Mouse (Mus musculus): ENCODE data around the gene Cdc42se2. TPM values are rescaled to one million over a fixed set of nuclear protein-coding genes. Genes with fewer than 3 reads are reported as not detected.
A peak's percentile ranks its signal among the peaks of the same experiment; 100 is the strongest.

The Cdc42se2 gene
- 87.7 and 88.6 TPM in 2 replicates for polyA plus RNA-seq (2014; fragmentation: Nextera tagmentation; extraction: Ambion mirVana)

DNA sequence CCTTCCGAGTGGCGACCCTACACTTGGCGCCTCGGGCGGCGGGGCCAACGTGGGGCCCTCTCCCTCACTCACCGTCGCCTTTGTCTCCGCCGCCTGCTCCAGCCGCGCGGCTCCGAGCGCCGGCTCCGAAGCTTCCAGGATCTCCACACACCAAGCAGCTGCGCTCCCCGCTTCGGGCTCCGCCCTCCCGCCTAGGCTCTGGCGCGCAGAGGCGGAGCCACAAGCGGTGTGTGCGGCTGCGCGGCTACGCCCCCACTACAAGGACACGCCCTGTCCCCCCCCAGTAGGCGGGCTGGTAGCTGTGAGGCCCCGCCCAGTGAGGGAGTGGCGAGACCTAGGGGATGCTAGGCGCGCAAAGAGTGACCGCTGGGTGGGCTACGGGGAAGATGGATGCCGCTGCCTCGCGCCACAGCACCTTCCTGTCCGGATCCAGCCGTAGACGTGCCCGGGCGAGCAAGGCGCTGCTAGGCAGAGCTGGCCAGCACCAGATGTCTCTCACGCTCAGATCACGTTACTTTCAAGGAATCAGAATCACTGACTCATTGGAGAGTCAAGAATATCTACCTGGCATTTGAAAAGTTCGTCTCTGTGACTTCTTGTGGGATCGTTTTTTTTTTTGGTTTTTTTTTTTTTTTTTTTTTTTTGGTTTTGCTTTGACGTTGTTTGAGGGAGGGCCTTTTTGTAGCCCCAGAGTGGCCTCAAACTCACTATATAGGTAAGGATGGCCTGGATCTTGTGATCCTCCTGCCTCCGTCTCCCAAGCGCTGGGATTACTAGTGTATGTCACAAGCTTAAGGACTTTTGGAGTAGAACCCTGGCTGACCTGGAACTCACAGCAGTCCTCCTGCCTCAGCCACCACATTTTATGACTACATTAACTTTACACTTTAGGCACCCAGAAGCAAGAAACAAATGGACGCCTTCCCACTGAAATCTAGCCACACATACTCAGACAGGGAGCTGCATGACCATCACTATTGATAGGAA, at the start of gene Cdc42se2:
Gene Cdc42se2, minus strand, starts transcription at position 188 of the 987 bp plus-strand sequence.
- peak within 1 kb of the TSS; percentile 98 for H3K27ac ChIP-seq (ENCODE audit: low read length)
- no peaks in the 10 kb centered on the region for H3K27me3 ChIP-seq (ENCODE audit: control insufficient read depth, insufficient read depth, low read length)
- H3K9me3 ChIP-seq (ENCODE audit: control insufficient read depth, low read depth, low read length), result no peaks in the 10 kb centered on the region
- H3K4me2 ChIP-seq (replicated peaks; ENCODE audit: low read depth, low read length), result peak within 1 kb of the TSS; percentile 64
- peak within 1 kb of the TSS; percentile 93 for H3K4me3 ChIP-seq (ENCODE audit: low read depth, low read length)
- H3K4me1 ChIP-seq (ENCODE audit: control insufficient read depth, insufficient read depth, low read length), result peaks cover 7% of the 10 kb centered on the region; the same call in 1 of the 2 replicates
- 3% methylated on average over 56 of the region's 56 CpGs for WGBS
- peak within 1 kb of the TSS; percentile 86 for H3K9ac ChIP-seq (replicated peaks; ENCODE audit: low read depth, low read length)
- ATAC-seq (ENCODE audit: insufficient number of reproducible peaks, insufficient read depth, low FRiP score, low read depth), result peak; percentile 99
- H3K36me3 ChIP-seq (ENCODE audit: control insufficient read depth, insufficient read depth, low read length), result no peaks in the 10 kb centered on the region

DNA sequence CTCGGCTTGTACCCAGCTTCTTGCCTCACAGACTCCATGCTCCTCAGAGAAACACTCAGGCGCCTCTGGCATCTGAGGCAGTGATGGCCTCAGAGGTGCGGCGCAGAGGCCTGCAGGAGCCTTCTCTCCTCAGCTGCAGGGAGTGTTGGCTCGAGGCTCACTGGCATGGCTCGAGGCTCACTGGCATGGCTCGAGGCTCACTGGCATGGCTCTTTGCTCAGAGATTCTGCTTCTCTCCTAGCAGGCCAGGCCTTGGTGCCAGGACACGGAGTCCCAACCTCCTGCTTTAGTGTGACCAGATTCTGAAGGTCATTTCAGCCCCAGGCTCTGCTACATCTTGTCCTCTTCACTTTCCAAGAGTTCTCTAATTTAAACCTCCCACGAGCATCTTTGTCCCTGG, 48.6 kb upstream of the Cdc42se2 start:
- Histone ChIP-seq H3K4me2 (replicated peaks; ENCODE audit: low read depth, low read length) (no peak overlapping the region), H3K36me3 (ENCODE audit: control insufficient read depth, insufficient read depth, low read length) (no peaks in the 10 kb centered on the region), H3K27me3 (ENCODE audit: control insufficient read depth, insufficient read depth, low read length) (no peaks in the 10 kb centered on the region), H3K4me3 (ENCODE audit: low read depth, low read length) (no peak overlapping the region), H3K9ac (replicated peaks; ENCODE audit: low read depth, low read length) (no peak overlapping the region), H3K4me1 (ENCODE audit: control insufficient read depth, insufficient read depth, low read length) (no peaks in the 10 kb centered on the region), H3K27ac (ENCODE audit: low read length) (no peak overlapping the region), H3K9me3 (ENCODE audit: control insufficient read depth, low read depth, low read length) (no peaks in the 10 kb centered on the region)
- 75% methylated on average over 9 of the region's 9 CpGs for WGBS
- ATAC-seq (ENCODE audit: insufficient number of reproducible peaks, insufficient read depth, low FRiP score, low read depth), result no peak

DNA sequence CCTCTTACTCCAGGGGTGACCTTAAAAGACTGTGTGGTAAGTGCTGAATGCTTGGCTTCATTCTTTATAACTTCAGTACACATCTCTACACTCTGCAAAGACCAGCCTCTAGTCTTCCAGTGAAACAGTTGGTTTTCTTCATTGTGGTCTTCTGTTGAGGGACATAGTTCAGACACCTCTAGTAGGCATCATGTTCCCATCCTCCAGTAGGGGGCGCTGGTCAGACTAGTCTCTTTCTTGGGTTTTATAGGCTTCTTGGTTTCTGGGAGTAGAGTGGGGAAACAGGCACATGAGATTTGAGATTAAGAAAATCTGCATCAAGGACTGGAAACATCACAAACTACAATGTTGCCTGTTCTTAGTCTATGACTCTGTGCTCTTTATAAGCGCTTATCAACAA, 47.1 kb upstream of the Cdc42se2 start:
- no peaks in the 10 kb centered on the region for H3K27me3 ChIP-seq (ENCODE audit: control insufficient read depth, insufficient read depth, low read length)
- no peak for ATAC-seq (ENCODE audit: insufficient number of reproducible peaks, insufficient read depth, low FRiP score, low read depth)
- H3K4me1 ChIP-seq (ENCODE audit: control insufficient read depth, insufficient read depth, low read length), result no peaks in the 10 kb centered on the region
- H3K36me3 ChIP-seq (ENCODE audit: control insufficient read depth, insufficient read depth, low read length), result no peaks in the 10 kb centered on the region
- H3K4me3 ChIP-seq (ENCODE audit: low read depth, low read length), result no peak overlapping the region
- H3K9ac ChIP-seq (replicated peaks; ENCODE audit: low read depth, low read length), result no peak overlapping the region
- H3K4me2 ChIP-seq (replicated peaks; ENCODE audit: low read depth, low read length), result no peak overlapping the region
- 62% methylated on average over 2 of the region's 2 CpGs for WGBS
- no peak overlapping the region for H3K27ac ChIP-seq (ENCODE audit: low read length)
- no peaks in the 10 kb centered on the region for H3K9me3 ChIP-seq (ENCODE audit: control insufficient read depth, low read depth, low read length)

DNA sequence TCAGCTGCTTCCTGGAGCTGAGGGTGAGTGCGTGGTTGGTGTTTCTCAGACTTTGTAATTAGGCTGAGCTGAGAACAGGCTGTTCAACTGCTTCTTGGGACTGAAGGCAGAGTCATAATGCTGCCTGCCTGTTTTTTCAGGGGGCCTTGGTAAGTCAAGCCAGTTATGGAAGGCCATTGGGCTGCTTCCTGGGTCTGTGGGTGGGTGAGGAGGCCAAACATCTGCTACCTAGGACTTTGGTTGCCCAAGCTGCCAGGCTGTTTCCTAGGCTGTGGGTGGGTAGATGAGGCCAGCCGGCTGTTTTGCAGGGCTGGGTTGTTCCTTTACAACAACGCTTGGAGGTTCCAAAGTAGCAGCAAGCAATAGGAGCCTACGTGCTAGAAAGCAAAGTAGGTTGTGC, 46.4 kb upstream of the Cdc42se2 start:
- Histone ChIP-seq H3K4me2 (replicated peaks; ENCODE audit: low read depth, low read length) (no peak overlapping the region), H3K27ac (ENCODE audit: low read length) (no peak overlapping the region), H3K4me1 (ENCODE audit: control insufficient read depth, insufficient read depth, low read length) (no peaks in the 10 kb centered on the region), H3K4me3 (ENCODE audit: low read depth, low read length) (no peak overlapping the region), H3K9ac (replicated peaks; ENCODE audit: low read depth, low read length) (no peak overlapping the region), H3K36me3 (ENCODE audit: control insufficient read depth, insufficient read depth, low read length) (no peaks in the 10 kb centered on the region), H3K27me3 (ENCODE audit: control insufficient read depth, insufficient read depth, low read length) (no peaks in the 10 kb centered on the region), H3K9me3 (ENCODE audit: control insufficient read depth, low read depth, low read length) (no peaks in the 10 kb centered on the region)
- ATAC-seq (ENCODE audit: insufficient number of reproducible peaks, insufficient read depth, low FRiP score, low read depth), result no peak
- 85% methylated on average over 4 of the region's 4 CpGs for WGBS

DNA sequence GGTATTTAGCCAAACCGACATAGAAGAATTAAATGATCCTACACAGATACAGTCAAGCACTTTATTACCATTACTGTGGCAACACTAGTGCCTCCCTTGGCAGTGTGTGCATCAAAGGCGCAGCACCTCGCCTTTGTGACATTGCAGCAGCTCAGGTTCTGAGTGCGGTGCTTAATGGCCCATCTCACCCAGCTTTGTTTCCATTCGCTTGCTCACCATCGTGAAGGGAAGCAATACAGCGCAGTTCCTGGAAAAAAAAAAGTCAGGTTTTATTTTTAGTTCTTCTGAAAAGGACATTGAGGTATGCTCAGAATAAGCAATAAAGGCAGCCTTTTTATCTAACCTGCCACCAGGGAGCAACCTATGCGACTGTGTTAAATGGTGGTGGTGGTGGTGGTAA, 39.3 kb upstream of the Cdc42se2 start:
- Histone ChIP-seq H3K4me1 (ENCODE audit: control insufficient read depth, insufficient read depth, low read length) (no peaks in the 10 kb centered on the region), H3K27me3 (ENCODE audit: control insufficient read depth, insufficient read depth, low read length) (no peaks in the 10 kb centered on the region), H3K27ac (ENCODE audit: low read length) (no peak overlapping the region), H3K9me3 (ENCODE audit: control insufficient read depth, low read depth, low read length) (0 out of 2 replicates have a peak, but pooled peaks cover 3% of the 10 kb centered on the region), H3K9ac (replicated peaks; ENCODE audit: low read depth, low read length) (no peak overlapping the region), H3K4me2 (replicated peaks; ENCODE audit: low read depth, low read length) (no peak overlapping the region), H3K4me3 (ENCODE audit: low read depth, low read length) (no peak overlapping the region), H3K36me3 (ENCODE audit: control insufficient read depth, insufficient read depth, low read length) (no peaks in the 10 kb centered on the region)
- WGBS, result 83% methylated on average over 8 of the region's 8 CpGs
- no peak for ATAC-seq (ENCODE audit: insufficient number of reproducible peaks, insufficient read depth, low FRiP score, low read depth)

DNA sequence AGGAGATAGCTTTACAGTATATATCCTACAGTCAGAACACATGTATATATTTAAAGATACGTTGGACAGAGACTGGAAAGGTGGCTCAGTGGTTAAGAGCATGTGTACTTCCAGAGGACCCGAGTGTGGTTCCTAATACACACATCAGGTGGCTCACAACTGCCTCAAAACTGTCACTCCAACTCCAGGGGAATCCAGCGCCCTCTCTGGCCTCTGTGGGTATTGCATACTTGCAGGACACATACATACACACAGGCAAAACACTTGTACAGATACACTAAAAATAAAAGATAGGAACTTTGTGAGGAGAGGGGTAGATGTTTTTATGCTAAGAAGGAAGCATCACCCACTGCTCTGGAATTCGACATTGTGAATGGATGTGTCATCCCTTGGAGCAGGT, 38.3 kb upstream of the Cdc42se2 start:
- Histone ChIP-seq H3K4me1 (ENCODE audit: control insufficient read depth, insufficient read depth, low read length) (no peaks in the 10 kb centered on the region), H3K9ac (replicated peaks; ENCODE audit: low read depth, low read length) (no peak overlapping the region), H3K4me2 (replicated peaks; ENCODE audit: low read depth, low read length) (no peak overlapping the region), H3K36me3 (ENCODE audit: control insufficient read depth, insufficient read depth, low read length) (no peaks in the 10 kb centered on the region), H3K27me3 (ENCODE audit: control insufficient read depth, insufficient read depth, low read length) (no peaks in the 10 kb centered on the region), H3K27ac (ENCODE audit: low read length) (no peak overlapping the region), H3K9me3 (ENCODE audit: control insufficient read depth, low read depth, low read length) (0 out of 2 replicates have a peak, but pooled peaks cover 3% of the 10 kb centered on the region), H3K4me3 (ENCODE audit: low read depth, low read length) (no peak overlapping the region)
- no peak for ATAC-seq (ENCODE audit: insufficient number of reproducible peaks, insufficient read depth, low FRiP score, low read depth)
- WGBS, result 78% methylated on average over 4 of the region's 4 CpGs

DNA sequence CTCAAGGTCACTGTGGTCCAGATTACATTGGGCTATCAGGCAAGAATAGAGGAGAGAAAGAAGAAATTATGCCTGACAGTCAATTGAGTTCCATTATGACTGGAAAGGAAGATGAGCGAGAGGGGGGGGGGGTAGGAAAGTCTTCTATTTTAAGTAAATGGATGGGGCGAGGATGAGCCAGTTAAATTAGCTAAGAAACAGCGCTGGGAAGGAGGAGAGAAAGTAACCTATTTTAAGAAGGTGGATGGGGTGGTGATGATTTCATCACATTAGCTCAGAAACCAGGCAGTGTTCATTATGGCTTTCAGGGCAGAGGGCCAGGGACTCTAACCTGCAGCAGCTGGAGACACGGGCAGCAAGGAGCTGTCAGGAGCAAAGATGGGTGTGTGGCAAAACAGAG, 36.0 kb upstream of the Cdc42se2 start:
- H3K36me3 ChIP-seq (ENCODE audit: control insufficient read depth, insufficient read depth, low read length), result no peaks in the 10 kb centered on the region
- no peak overlapping the region for H3K4me2 ChIP-seq (replicated peaks; ENCODE audit: low read depth, low read length)
- H3K9ac ChIP-seq (replicated peaks; ENCODE audit: low read depth, low read length), result no peak overlapping the region
- H3K27ac ChIP-seq (ENCODE audit: low read length), result no peak overlapping the region
- 0 out of 2 replicates have a peak, but pooled peaks cover 3% of the 10 kb centered on the region for H3K9me3 ChIP-seq (ENCODE audit: control insufficient read depth, low read depth, low read length)
- H3K4me1 ChIP-seq (ENCODE audit: control insufficient read depth, insufficient read depth, low read length), result no peaks in the 10 kb centered on the region
- 67% methylated on average over 4 of the region's 4 CpGs for WGBS
- H3K27me3 ChIP-seq (ENCODE audit: control insufficient read depth, insufficient read depth, low read length), result no peaks in the 10 kb centered on the region
- no peak for ATAC-seq (ENCODE audit: insufficient number of reproducible peaks, insufficient read depth, low FRiP score, low read depth)
- no peak overlapping the region for H3K4me3 ChIP-seq (ENCODE audit: low read depth, low read length)

DNA sequence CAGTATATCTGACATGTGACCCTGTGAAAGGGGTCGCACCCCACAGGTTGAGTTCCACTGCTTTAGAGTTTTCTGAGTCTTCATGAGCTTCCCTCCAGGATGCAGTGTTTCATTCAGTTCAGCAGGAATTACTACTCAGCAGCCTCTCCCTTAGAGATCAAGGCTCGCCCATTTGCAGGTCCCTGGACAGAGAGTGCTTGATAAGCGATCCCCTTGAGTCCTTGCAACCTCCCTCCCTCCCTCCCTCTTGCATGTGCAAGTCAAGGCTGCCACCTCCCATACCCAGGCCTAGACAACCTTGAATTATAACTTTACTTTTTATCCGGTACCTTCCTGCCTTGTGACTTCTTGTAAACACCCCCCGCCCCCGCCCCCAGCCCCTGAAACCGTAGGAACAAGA, 32.0 kb upstream of the Cdc42se2 start:
- H3K4me3 ChIP-seq (ENCODE audit: low read depth, low read length), result no peak overlapping the region
- WGBS, result 56% methylated on average over 7 of the region's 7 CpGs
- no peak overlapping the region for H3K4me2 ChIP-seq (replicated peaks; ENCODE audit: low read depth, low read length)
- no peaks in the 10 kb centered on the region for H3K9me3 ChIP-seq (ENCODE audit: control insufficient read depth, low read depth, low read length)
- H3K27ac ChIP-seq (ENCODE audit: low read length), result no peak overlapping the region
- no peaks in the 10 kb centered on the region for H3K27me3 ChIP-seq (ENCODE audit: control insufficient read depth, insufficient read depth, low read length)
- H3K4me1 ChIP-seq (ENCODE audit: control insufficient read depth, insufficient read depth, low read length), result no peaks in the 10 kb centered on the region
- no peak for ATAC-seq (ENCODE audit: insufficient number of reproducible peaks, insufficient read depth, low FRiP score, low read depth)
- no peaks in the 10 kb centered on the region for H3K36me3 ChIP-seq (ENCODE audit: control insufficient read depth, insufficient read depth, low read length)
- H3K9ac ChIP-seq (replicated peaks; ENCODE audit: low read depth, low read length), result no peak overlapping the region
